Mouse (Mus musculus): ENCODE results near the gene Tmem108. TPM values are rescaled to one million over a fixed set of nuclear protein-coding genes. Genes with fewer than 3 reads are reported as not detected.

The Tmem108 gene
- polyA plus RNA-seq, 1 experiment = 1.9 TPM

DNA sequence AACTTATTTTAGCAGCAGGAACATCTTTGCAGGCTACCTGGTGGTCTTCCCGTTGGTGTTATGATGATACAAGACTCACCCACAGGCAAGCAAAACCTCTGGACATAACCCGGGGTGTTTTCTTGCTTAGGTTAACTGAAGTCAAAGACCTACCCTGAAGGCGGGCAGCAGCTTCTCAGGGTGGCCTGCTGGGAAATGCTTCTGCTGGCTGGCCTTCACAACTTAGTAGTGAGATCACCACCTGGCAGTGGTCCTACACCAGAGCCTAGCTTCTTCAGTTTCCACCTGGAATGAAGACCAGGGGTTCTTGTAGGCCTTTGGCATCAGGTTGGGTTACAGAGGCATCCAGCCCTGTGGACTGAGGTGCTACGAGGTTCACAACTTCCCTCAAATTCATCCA lies 169.7 kb downstream of the Tmem108 start:
- no peak for DNase-seq (ENCODE audit: low read depth)

GRCm38 (mm10) chr9:103590801-103591200 lies 170.8 kb downstream of the Tmem108 start:
- no peak for DNase-seq (ENCODE audit: low read depth)

DNA sequence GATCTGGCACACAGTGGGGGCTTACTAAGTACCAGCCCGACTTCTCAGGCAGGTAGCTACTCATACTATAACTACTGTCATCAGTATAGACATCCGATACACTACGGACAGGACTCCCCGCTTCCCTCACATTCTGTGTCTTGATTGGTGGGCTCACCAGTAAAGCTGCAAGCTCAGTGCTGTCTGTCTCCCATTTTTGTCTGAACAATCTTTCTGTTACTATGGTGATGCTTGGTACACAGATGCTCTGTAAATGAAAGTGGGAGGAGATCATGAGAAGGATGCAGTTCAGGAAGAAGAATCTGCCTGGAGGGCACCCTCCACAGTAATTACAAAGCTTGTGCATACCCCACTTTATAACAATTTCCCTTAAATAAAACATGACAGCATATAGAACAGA lies 176.8 kb downstream of the Tmem108 start:
- no peak for DNase-seq (ENCODE audit: low read depth)

DNA sequence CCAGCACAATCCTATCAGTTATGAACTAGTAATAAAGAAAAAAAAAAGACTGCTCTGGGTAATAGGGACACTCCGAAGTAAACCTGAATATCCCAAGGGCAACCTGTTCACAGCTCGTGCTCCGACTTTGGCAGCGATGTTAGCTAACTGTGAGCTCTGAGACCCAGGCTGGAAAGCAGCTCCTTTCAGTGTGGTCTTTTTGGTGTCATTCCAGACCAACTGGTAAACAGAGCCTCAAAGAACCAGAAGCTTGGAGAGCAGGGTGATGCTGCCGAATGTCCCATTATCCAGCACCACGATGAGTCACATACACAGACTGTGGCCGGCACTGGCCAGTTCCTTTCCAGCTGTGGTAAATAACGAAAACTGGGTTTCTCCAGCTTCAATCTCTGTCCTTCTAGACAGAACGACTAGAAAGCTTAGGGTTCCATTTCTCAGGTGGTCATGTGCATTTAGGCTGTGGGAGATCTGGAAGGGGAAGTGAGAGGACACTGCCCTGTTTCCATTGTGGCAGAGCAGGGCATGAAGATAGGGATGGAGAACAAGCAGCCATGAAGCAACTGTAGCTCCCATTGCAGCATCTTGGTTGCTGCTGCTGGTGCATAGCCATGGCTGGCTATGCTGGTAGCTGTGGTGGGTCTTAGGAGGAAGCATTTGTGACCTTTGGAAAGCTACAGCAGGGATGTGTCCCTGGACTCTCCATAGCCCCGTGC lies 179.2 kb downstream of the Tmem108 start:
- DNase-seq (ENCODE audit: low read depth) = no peak

- no peak for DNase-seq (ENCODE audit: low read depth)
Measured at GRCm38 (mm10) chr9:103580621-103581020, 181.0 kb downstream of the Tmem108 start.

GRCm38 (mm10) chr9:103580186-103580585 lies 181.5 kb downstream of the Tmem108 start:
- no peak for DNase-seq (ENCODE audit: low read depth)

GRCm38 (mm10) chr9:103579411-103580026 lies 182.1 kb downstream of the Tmem108 start:
- DNase-seq (ENCODE audit: low read depth) = no peak

- DNase-seq (ENCODE audit: low read depth) = no peak
Measured at GRCm38 (mm10) chr9:103577731-103578130, 183.9 kb downstream of the Tmem108 start.

- DNase-seq (ENCODE audit: low read depth) = no peak
Measured at GRCm38 (mm10) chr9:103577181-103577580, 184.5 kb downstream of the Tmem108 start.

DNA sequence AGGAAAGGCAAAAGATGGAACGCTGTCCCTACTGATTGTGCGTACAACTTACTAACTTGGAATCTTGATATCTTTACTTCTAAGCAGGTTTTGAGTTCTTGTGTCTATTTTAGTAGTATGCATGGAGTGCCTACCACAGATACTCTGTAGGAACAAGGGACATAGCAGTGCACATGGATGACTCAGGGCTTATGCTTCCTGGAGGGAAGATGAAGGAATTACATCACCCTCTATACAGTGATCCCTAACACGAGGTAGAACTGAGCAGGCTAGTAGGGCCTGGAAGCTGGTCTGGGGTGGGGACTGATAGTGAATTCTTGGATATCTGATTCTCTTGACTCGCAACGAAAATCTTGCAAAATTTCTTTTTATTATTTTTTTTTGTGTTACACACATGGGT lies 185.7 kb downstream of the Tmem108 start:
- no peak for DNase-seq (ENCODE audit: low read depth)

GRCm38 (mm10) chr9:103573994-103574750 lies 187.5 kb downstream of the Tmem108 start:
- no peak for DNase-seq (ENCODE audit: low read depth)

GRCm38 (mm10) chr9:103570158-103570741 lies 191.4 kb downstream of the Tmem108 start:
- DNase-seq (ENCODE audit: low read depth) = no peak

DNA sequence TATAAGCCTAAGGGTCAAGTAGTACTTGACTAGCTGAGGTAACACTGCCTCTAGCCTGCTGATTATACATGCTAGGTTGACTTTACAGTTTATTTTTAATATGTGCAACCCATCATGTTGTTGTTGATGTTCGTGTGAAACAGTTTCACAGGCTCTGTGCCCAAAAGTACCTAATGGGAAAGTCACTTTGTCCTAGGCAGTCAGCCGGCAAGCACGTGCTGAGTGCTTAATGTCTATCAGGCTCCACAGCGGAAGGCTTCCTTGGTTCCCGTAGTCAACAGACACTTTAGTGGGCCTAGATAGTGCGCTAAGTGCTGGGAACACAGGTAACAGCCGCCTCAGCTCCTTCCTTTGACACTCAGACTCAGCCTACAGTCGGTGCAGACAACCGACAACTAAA lies 192.7 kb downstream of the Tmem108 start:
- no peak for DNase-seq (ENCODE audit: low read depth)

DNA sequence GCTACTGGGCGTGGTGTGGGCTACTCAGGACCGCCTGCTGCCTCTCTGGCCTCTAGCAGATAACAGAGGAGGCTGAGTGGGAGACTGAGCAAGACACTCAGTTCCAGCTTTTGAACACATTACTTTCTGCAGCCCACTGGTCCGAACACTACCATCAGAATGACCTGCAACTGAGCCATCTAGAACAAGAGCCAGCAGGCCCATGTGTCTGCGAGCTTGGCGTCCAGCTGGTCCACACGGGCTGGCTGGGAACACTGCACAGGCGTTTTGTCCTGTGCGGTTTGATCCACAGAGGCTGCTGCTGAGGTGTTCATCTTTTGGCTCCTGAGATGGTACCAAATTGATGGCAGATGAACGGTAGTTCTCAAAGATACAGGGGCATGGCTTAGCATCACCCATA lies 196.5 kb downstream of the Tmem108 start:
- DNase-seq (ENCODE audit: low read depth) = no peak

GRCm38 (mm10) chr9:103563864-103564610 lies 197.6 kb downstream of the Tmem108 start:
- DNase-seq (ENCODE audit: low read depth) = no peak

DNA sequence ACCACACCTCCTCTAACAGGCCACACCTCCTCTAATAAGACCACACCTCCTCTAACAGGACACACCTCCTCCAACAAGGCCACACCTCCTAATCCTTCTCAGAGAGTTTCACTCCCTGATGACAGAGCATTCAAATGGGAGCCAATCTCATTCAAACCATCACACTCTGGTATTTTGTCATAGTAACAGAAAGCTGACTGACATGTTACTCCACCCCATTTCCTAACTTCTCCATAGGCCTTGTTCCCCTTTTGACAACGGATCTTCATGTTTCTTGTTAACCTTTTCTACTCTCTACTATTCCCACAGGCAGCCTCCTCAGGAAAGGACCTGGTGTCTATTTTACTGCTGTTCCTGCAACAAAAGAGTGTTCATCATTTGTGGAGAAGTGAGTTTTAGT lies 199.6 kb downstream of the Tmem108 start:
- no peak for DNase-seq (ENCODE audit: low read depth)

GRCm38 (mm10) chr9:103558741-103559140 lies 202.9 kb downstream of the Tmem108 start:
- no peak for DNase-seq (ENCODE audit: low read depth)

DNA sequence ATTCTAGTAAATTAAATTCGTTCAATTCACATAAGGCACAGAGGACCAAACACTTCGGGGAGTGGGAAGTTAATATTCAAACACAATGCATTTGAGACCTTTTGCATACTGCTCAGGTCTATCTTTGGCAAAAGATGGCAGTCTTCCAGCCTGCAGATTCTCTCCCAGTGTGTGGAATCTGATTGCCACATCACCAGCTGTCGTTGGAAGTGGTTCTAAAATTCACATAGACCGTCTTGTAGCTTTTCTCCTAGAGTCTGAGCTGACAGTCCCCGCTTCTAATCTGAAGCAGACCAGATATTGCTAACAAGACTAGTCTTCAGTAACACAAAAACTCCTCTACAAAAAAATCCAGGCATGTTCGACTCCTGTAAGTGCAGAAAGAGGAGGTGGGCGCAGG lies 203.4 kb downstream of the Tmem108 start:
- DNase-seq (ENCODE audit: low read depth) = no peak

- DNase-seq (ENCODE audit: low read depth) = no peak
Measured at GRCm38 (mm10) chr9:103557085-103557484, 204.6 kb downstream of the Tmem108 start.

GRCm38 (mm10) chr9:103555334-103555733 lies 206.3 kb downstream of the Tmem108 start:
- no peak for DNase-seq (ENCODE audit: low read depth)

DNA sequence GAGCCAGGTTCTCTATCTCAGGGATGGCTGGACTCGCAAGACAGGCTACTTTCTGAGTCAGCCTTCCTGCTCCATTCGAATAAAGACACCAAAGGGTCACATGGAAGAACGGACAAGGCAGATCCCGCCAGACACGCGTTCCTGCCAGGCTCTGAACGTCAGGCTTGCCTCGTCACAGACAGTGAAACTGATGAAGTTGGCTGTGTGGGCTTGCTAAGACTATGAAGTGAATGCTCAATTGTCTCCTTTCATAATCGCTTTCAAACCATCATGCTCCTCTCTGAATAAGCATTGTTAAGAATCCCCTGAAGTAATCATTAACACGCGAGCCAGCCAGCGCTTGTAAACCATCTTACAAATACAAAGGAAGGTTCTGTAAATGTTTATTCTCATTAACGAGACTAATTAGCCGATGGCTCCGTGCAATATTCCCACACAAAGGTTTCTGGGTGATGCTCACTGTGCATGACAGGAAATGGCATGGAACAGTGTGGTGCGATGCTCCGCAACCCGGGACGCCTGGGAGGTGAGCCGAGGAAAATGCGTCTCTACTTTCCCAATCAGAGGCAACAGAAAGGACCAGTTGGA lies 210.9 kb downstream of the Tmem108 start:
- no peak for DNase-seq (ENCODE audit: low read depth)

Data from gonadal fat pad, adult 2 months (tissue).